Mouse (Mus musculus) CD8-positive naive resting alpha-beta T cell, adult 2 months (primary cell): ENCODE measurements around the gene Bri3.

Source experiments
- DNase-seq, 2 experiments: peaks; one replicate each; pipeline ENCODE4 v3.0.0; 2022; ENCODE audit warnings: low read depth in 2 of 2, low spot score in 2 of 2

The Bri3 gene

GRCm38 (mm10) chr5:144411702-144412101, 167.5 kb downstream of the Bri3 start:
- DNase-seq: no peak

GRCm38 (mm10) chr5:144412781-144413180, 168.5 kb downstream of the Bri3 start:
- DNase-seq: no peak

- no peak for DNase-seq
Observed at GRCm38 (mm10) chr5:144418456-144418855, 174.2 kb downstream of the Bri3 start.

GRCm38 (mm10) chr5:144420001-144420400, 175.8 kb downstream of the Bri3 start:
- no peak for DNase-seq

- no peak for DNase-seq
Observed at GRCm38 (mm10) chr5:144426697-144427096, 182.5 kb downstream of the Bri3 start.

GRCm38 (mm10) chr5:144427861-144428260, 183.6 kb downstream of the Bri3 start:
- no peak for DNase-seq

GRCm38 (mm10) chr5:144431481-144431880, 187.2 kb downstream of the Bri3 start:
- no peak for DNase-seq

- no peak for DNase-seq
Observed at GRCm38 (mm10) chr5:144439286-144440040, 195.2 kb downstream of the Bri3 start.

GRCm38 (mm10) chr5:144441831-144442271, 197.6 kb downstream of the Bri3 start:
- no peak for DNase-seq

GRCm38 (mm10) chr5:144446475-144447225, 202.4 kb downstream of the Bri3 start:
- DNase-seq: no peak

- DNase-seq: no peak
Observed at GRCm38 (mm10) chr5:144447226-144447616, 203.0 kb downstream of the Bri3 start.

- no peak for DNase-seq
Observed at GRCm38 (mm10) chr5:144447975-144448374, 203.7 kb downstream of the Bri3 start.

GRCm38 (mm10) chr5:144452776-144453455, 208.7 kb downstream of the Bri3 start:
- no peak for DNase-seq

- DNase-seq: no peak
Observed at GRCm38 (mm10) chr5:144457623-144458287, 213.5 kb downstream of the Bri3 start.

- DNase-seq: no peak
Observed at GRCm38 (mm10) chr5:144466987-144467386, 222.8 kb downstream of the Bri3 start.

- no peak for DNase-seq
Observed at GRCm38 (mm10) chr5:144473056-144473455, 228.8 kb downstream of the Bri3 start.

GRCm38 (mm10) chr5:144479677-144480171, 235.5 kb downstream of the Bri3 start:
- no peak for DNase-seq

- no peak for DNase-seq
Observed at GRCm38 (mm10) chr5:144483659-144484375, 239.6 kb downstream of the Bri3 start.

- no peak for DNase-seq
Observed at GRCm38 (mm10) chr5:144491308-144491707, 247.1 kb downstream of the Bri3 start.
